Mouse (Mus musculus) c-Kit-positive CD71-positive TER-119-positive erythroid progenitor cells, embryonic 14.5 days (primary cell): ENCODE results near the gene Kcnq1.

Source experiments
- DNase-seq: peaks from one replicate; pipeline ENCODE4 v3.0.0-alpha.2; 2013; ENCODE audit warnings: low spot score

Kcnq1 gene

GRCm38 (mm10) chr7:143186378-143186777 is 80.2 kb downstream of the Kcnq1 start:
- DNase-seq, result no peak

- no peak for DNase-seq
Measured at GRCm38 (mm10) chr7:143187181-143187580, 81.0 kb downstream of the Kcnq1 start.

- DNase-seq, result no peak
Measured at GRCm38 (mm10) chr7:143188589-143188988, 82.4 kb downstream of the Kcnq1 start.

GRCm38 (mm10) chr7:143189965-143190722 is 84.0 kb downstream of the Kcnq1 start:
- DNase-seq, result no peak

GRCm38 (mm10) chr7:143190911-143191310 is 84.7 kb downstream of the Kcnq1 start:
- no peak for DNase-seq

GRCm38 (mm10) chr7:143192392-143192791 is 86.2 kb downstream of the Kcnq1 start:
- no peak for DNase-seq

GRCm38 (mm10) chr7:143194064-143194463 is 87.9 kb downstream of the Kcnq1 start:
- no peak for DNase-seq

GRCm38 (mm10) chr7:143197951-143198440 is 91.8 kb downstream of the Kcnq1 start:
- no peak for DNase-seq

GRCm38 (mm10) chr7:143198443-143198842 is 92.3 kb downstream of the Kcnq1 start:
- DNase-seq, result no peak

- DNase-seq, result no peak
Measured at GRCm38 (mm10) chr7:143201255-143201654, 95.1 kb downstream of the Kcnq1 start.

GRCm38 (mm10) chr7:143203897-143204296 is 97.7 kb downstream of the Kcnq1 start:
- DNase-seq, result no peak

GRCm38 (mm10) chr7:143207044-143207443 is 100.9 kb downstream of the Kcnq1 start:
- DNase-seq, result no peak

GRCm38 (mm10) chr7:143210796-143211195 is 104.6 kb downstream of the Kcnq1 start:
- DNase-seq, result no peak

- DNase-seq, result no peak
Measured at GRCm38 (mm10) chr7:143251206-143251605, 145.0 kb downstream of the Kcnq1 start.

- DNase-seq, result no peak
Measured at GRCm38 (mm10) chr7:143253126-143253871, 147.1 kb downstream of the Kcnq1 start.

GRCm38 (mm10) chr7:143254901-143255300 is 148.7 kb downstream of the Kcnq1 start:
- no peak for DNase-seq

GRCm38 (mm10) chr7:143261246-143261645 is 155.1 kb downstream of the Kcnq1 start:
- DNase-seq, result no peak

- no peak for DNase-seq
Measured at GRCm38 (mm10) chr7:143263557-143263956, 157.4 kb downstream of the Kcnq1 start.

GRCm38 (mm10) chr7:143263966-143264365 is 157.8 kb downstream of the Kcnq1 start:
- DNase-seq, result no peak

- DNase-seq, result no peak
Measured at GRCm38 (mm10) chr7:143265386-143265785, 159.2 kb downstream of the Kcnq1 start.

- DNase-seq, result no peak
Measured at GRCm38 (mm10) chr7:143265829-143266438, 159.8 kb downstream of the Kcnq1 start.

GRCm38 (mm10) chr7:143273747-143274146 is 167.6 kb downstream of the Kcnq1 start:
- no peak for DNase-seq

- no peak for DNase-seq
Measured at GRCm38 (mm10) chr7:143275030-143275429, 168.9 kb downstream of the Kcnq1 start.
